Mouse (Mus musculus) embryonic facial prominence, embryonic 15.5 days (tissue): ENCODE measurements at regions not wholly inside any gene's neighbourhood (a gene's known extent, or its start where the extent isn't known, plus 50 kb on each side); places are given as distances from the start of the nearest gene placed in this dataset.
"Not testable (repeated sequence)": the region's sequence is repeated elsewhere in the genome, so short reads cannot be mapped to it uniquely, and the experiment has no call there.

ENCODE experiments used
- ATAC-seq: fragments of 200-750 bp; cut with Nextera tagmentation; 2 replicates; pipeline ENCODE4 v1.8.0; 2017; ENCODE audit warnings: low read depth, moderate TSS enrichment; ENCODE audit not compliant: insufficient number of reproducible peaks, low FRiP score, low TSS enrichment
- H3K27ac ChIP-seq: fragments of 300-500 bp; sonication (generic); replicated peaks from 2 replicates; pipeline ENCODE4 v1.5.1; 2015; ENCODE audit warnings: mild to moderate bottlenecking, inconsistent platforms
- H3K27me3 ChIP-seq: fragments of 300-500 bp; sonication (generic); 2 replicates; pipeline ENCODE4 v1.6.1; 2015; ENCODE audit warnings: inconsistent platforms
- H3K36me3 ChIP-seq: fragments of 300-500 bp; sonication (generic); 2 replicates; pipeline ENCODE4 v1.6.1; 2015; ENCODE audit warnings: mild to moderate bottlenecking, inconsistent platforms
- H3K4me1 ChIP-seq: fragments of 300-500 bp; sonication (generic); 2 replicates; pipeline ENCODE4 v1.6.1; 2015; ENCODE audit warnings: inconsistent platforms
- H3K4me2 ChIP-seq: fragments of 300-500 bp; sonication (generic); replicated peaks from 2 replicates; pipeline ENCODE4 v1.6.1; 2015; ENCODE audit warnings: mild to moderate bottlenecking, inconsistent platforms
- H3K4me3 ChIP-seq: fragments of 300-500 bp; sonication (generic); replicated peaks from 2 replicates; pipeline ENCODE4 v1.5.1; 2015; ENCODE audit warnings: mild to moderate bottlenecking, inconsistent platforms
- H3K9ac ChIP-seq: fragments of 300-500 bp; sonication (generic); 2 replicates; pipeline ENCODE4 v1.6.1; 2015; ENCODE audit warnings: inconsistent platforms
- H3K9me3 ChIP-seq: fragments of 300-500 bp; sonication (generic); replicated peaks from 2 replicates; pipeline ENCODE4 v1.6.1; 2016; ENCODE audit warnings: inconsistent platforms
- WGBS: fragments of 180-500 bp; shearing (Covaris S2); methylation state at CpG from one replicate; pipeline ENCODE4 v1.1.7; 2015; 5-methylcytosine and 5-hydroxymethylcytosine counted together

DNA sequence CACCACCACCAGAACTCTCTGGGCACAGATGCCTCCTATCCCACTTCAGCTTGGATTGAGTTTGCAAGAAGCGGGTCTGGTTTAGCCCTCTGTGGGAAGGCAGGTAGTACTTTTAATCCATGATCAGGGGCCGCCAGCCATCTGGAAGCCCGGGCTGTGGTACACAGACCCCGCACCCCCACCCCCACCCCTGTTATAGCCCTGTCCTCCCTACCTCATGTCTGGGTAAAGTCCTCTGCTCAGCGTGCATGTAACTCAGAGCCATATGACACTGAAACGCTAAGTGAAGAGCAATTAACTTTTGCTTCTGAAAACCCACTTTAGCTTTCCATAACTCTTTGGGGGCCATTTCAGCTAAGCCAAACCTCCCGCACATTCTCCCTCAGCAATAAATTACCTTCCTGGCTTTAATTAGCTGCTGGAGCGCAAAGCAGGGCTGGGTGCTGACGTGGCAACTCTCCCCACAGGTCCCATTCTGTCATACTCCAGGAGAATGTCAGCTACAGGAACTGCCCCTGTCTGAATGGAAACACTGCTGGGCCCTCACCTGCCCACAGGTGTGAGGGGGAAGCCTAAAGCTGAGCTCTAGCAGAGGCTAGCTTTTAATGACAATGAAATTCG lies 198.1 kb upstream of the Zfp703 start:
- H3K4me1 ChIP-seq = peaks cover 14% of the 10 kb centered on the region; the same call in 1 of the 2 replicates
- 44% methylated on average over 10 of the region's 10 CpGs for WGBS

DNA sequence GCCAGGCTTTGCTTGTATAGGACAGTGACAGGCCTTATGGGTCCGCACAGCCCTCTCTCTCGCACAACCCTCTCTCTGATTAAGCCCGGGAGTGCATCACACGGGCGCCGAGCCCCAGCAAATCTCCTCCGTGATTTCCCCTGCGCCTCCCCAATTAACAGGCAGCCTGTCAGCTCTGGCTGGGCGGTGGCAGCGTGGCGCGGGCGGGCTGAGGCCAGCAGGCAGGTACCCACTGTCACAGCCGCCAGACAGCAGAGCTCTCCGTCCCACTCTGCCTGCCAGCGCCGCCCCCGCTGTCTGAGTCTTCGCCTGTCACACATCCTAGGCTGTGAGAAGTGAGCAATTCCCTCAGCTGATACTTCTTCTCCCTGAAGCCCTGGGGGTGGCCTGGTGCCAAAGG lies 196.6 kb upstream of the Zfp703 start:
- no peaks in the 10 kb centered on the region for H3K9me3 ChIP-seq
- WGBS = 25% methylated on average over 19 of the region's 19 CpGs
- peaks cover 14% of the 10 kb centered on the region; the same call in 1 of the 2 replicates for H3K4me1 ChIP-seq
- H3K4me3 ChIP-seq = 0 out of 2 replicates have a peak overlapping the region, but pooled peaks have one; percentile 16
- H3K27ac ChIP-seq = no peak overlapping the region
- no peak overlapping the region for H3K9ac ChIP-seq
- peaks cover 18% of the 10 kb centered on the region for H3K27me3 ChIP-seq
- H3K4me2 ChIP-seq = peak overlapping the region; percentile 42
- H3K36me3 ChIP-seq = no peaks in the 10 kb centered on the region
- no peak for ATAC-seq

More for the DNA sequence above, 198.1 kb upstream of the Zfp703 start:
- Histone ChIP-seq H3K9ac (no peak overlapping the region), H3K27me3 (peaks cover 18% of the 10 kb centered on the region), H3K27ac (no peak overlapping the region), H3K36me3 (no peaks in the 10 kb centered on the region), H3K9me3 (no peaks in the 10 kb centered on the region), H3K4me2 (no peak overlapping the region), H3K4me3 (no peak overlapping the region)
- ATAC-seq = no peak

DNA sequence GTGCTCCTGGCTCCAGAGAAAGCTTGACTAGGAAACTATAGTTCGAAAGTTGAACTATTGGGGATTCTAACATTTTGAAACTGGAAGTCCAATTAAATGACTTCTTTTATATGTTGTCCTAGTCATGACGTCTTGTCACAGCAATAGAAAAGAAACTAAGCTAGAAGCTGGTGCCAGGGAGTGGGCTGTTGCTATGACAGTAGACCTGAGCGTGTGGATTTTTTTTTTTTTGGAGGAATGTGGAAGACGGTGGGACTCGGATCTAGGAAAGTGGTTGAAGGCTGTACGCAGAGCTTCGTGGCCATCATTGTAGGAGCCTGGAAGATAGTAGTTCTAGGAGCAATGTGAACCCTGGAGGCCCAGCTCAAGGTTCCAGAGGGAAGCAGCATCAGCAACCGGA lies 194.2 kb upstream of the Zfp703 start:
- 92% methylated on average over 8 of the region's 8 CpGs for WGBS

DNA sequence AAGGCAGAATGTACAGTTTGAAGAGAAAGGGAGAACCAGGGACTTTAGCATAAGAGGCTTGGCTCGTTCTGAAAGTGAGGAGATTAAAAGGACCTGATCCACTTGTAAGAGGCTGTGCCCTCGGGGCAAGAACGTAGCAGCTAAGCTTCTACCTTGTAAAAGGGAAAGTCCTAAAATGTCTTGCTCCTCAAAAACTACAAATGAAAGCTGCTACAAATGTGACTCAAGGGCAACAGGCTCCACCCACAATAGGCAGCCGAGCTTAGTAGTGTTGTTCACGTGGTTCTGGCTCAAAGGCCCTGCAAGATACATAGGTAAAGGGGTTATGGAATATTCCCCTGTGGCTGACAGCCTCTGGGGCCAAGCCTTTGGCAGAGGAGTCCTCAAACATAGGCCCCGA lies 192.7 kb upstream of the Zfp703 start:
- Histone ChIP-seq H3K9ac (no peak overlapping the region), H3K4me1 (0 out of 2 replicates have a peak, but pooled peaks cover 8% of the 10 kb centered on the region), H3K4me2 (no peak overlapping the region), H3K27me3 (peaks cover 11% of the 10 kb centered on the region), H3K27ac (no peak overlapping the region), H3K9me3 (no peaks in the 10 kb centered on the region), H3K4me3 (no peak overlapping the region), H3K36me3 (no peaks in the 10 kb centered on the region)
- 42% methylated on average over 6 of the region's 6 CpGs for WGBS
- ATAC-seq = no peak

More for the DNA sequence above, 194.2 kb upstream of the Zfp703 start:
- peaks cover 14% of the 10 kb centered on the region; the same call in 1 of the 2 replicates for H3K4me1 ChIP-seq
- H3K27me3 ChIP-seq = peaks cover 13% of the 10 kb centered on the region
- H3K4me3 ChIP-seq, H3K27ac ChIP-seq, H3K36me3 ChIP-seq, H3K4me2 ChIP-seq, H3K9me3 ChIP-seq, ATAC-seq, H3K9ac ChIP-seq: not testable (repeated sequence)

DNA sequence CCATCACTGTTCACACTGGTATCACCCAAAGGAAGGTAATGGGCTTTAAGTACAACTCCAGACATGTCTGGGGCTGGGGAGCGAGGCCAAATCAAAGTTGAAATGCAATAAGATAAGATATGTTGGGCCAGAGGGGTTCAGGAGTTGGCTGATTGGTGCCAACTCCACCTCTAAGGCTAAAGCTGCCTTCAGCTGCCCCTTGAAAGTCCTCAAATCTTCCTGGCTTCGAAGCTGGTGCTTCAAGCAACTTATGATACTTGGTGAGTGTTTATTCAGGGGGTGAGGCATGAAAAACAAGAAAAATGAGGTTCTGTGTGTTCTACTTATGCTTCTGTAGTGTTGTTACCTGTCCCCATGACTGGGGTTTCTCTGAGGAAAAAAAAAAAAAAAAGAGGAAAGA lies 185.3 kb upstream of the Zfp703 start:
- Histone ChIP-seq H3K9me3 (no peaks in the 10 kb centered on the region), H3K4me2 (no peak overlapping the region), H3K9ac (no peak overlapping the region), H3K4me1 (no peaks in the 10 kb centered on the region), H3K36me3 (no peaks in the 10 kb centered on the region), H3K4me3 (no peak overlapping the region), H3K27me3 (no peaks in the 10 kb centered on the region), H3K27ac (no peak overlapping the region)
- ATAC-seq = no peak
- WGBS = 75% methylated on average over 2 of the region's 2 CpGs

DNA sequence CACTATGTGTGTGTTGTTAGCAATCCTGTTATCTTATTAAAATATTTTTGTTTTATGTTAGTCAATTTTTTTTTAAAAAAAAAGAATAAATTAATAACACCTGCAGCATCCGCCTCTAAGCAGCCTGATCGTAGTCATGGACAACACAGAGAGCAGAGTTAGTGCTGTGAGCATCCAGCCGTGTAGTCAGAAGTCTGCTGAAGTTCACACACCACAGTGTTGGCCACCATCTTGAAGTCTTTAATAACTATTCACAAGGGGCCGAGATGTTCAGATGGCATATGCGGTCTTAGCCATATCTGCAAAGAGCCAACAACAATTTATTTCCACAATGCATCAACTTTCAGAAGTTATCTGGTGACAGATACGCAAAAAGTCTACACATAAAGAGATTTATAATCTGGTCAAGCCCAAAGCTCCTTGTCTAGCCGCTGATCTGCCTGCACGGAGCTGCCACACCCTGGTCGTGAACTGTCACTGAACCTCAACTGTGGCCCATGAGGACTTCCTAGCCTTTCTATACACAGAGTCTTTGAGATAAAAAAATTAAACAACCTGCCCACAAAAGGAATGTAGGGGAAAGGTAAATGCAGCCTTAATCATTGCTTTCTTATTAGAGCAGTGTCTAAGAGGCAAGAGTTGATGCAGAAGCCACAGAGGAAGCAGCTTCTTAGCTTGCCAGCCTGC lies 183.4 kb upstream of the Zfp703 start:
- Histone ChIP-seq H3K9me3 (no peaks in the 10 kb centered on the region), H3K4me3 (no peak overlapping the region), H3K27me3 (no peaks in the 10 kb centered on the region), H3K36me3 (no peaks in the 10 kb centered on the region), H3K27ac (no peak overlapping the region), H3K4me2 (no peak overlapping the region), H3K4me1 (no peaks in the 10 kb centered on the region), H3K9ac (no peak overlapping the region)
- ATAC-seq = no peak
- 78% methylated on average over 9 of the region's 9 CpGs for WGBS

DNA sequence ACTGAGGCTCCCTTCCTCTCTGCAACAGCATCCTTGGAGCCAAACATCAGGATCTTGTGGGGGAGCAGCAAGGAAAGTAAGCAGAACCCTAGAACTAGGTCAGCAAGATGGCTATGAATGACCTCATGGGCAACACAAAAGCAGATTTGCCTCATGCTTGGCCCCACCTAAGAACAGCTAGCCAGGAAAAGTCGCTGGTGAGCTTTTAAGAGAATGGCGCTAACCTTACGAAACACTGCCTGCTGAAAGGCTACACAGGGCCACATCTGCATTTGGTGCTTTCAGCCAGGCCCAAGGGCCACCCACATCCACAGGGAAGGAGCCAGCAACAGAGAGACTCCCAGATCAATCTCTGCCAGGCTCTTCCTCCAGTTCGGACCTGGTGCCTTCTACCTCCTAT lies 182.7 kb upstream of the Zfp703 start:
- Histone ChIP-seq H3K27ac (no peak overlapping the region), H3K9me3 (no peaks in the 10 kb centered on the region), H3K4me3 (no peak overlapping the region), H3K36me3 (no peaks in the 10 kb centered on the region), H3K4me1 (no peaks in the 10 kb centered on the region), H3K9ac (no peak overlapping the region), H3K4me2 (no peak overlapping the region), H3K27me3 (no peaks in the 10 kb centered on the region)
- ATAC-seq = no peak
- 86% methylated on average over 4 of the region's 4 CpGs for WGBS

DNA sequence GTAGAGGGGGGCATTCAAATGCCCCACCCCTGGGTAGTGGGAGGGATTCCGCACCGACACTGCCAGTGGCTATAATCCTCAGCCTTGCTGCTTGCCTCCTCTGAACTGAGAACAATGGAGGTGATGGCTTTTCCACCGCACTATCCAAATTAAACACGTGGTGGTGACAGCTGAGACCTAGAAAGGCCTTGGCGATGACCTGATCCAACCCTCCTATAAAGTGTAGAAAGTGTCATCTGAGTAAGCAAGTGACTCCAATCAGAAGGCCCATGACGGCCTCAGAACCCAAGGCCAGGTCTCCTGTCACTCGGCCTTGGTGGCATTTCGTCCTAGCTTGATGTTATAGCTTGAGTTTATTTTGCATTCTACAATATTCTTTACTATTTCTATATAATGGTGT lies 181.5 kb upstream of the Zfp703 start:
- Histone ChIP-seq H3K4me1 (no peaks in the 10 kb centered on the region), H3K4me2 (no peak overlapping the region), H3K27ac (no peak overlapping the region), H3K9me3 (no peaks in the 10 kb centered on the region), H3K27me3 (no peaks in the 10 kb centered on the region), H3K4me3 (no peak overlapping the region), H3K36me3 (no peaks in the 10 kb centered on the region), H3K9ac (no peak overlapping the region)
- no peak for ATAC-seq
- WGBS = 81% methylated on average over 8 of the region's 8 CpGs

DNA sequence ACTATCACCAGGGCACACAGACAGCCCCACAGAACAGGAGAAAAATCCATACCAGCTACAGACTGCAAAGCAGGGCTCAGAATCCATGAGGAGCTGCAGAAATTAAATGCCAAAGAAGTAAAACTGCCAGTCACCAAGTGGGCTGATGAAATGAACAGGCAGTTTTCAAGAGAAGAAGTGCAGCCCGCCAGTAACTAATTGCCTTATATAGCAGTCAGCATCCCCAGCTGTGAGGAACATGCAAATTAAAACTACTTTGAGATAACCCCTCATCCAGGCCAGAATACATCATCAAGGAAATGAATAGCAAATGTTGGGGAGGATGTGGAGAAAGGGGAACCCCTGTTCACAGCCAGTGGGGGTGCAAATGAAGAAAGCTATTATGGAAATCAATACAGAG lies 177.3 kb upstream of the Zfp703 start:
- Histone ChIP-seq H3K27ac (no peak overlapping the region), H3K4me1 (peaks cover 10% of the 10 kb centered on the region), H3K9ac (no peak overlapping the region), H3K36me3 (no peaks in the 10 kb centered on the region), H3K27me3 (peaks cover 12% of the 10 kb centered on the region), H3K9me3 (no peaks in the 10 kb centered on the region), H3K4me2 (no peak overlapping the region), H3K4me3 (no peak overlapping the region)
- WGBS = 65% methylated on average over 1 of the region's 1 CpGs
- ATAC-seq = no peak

DNA sequence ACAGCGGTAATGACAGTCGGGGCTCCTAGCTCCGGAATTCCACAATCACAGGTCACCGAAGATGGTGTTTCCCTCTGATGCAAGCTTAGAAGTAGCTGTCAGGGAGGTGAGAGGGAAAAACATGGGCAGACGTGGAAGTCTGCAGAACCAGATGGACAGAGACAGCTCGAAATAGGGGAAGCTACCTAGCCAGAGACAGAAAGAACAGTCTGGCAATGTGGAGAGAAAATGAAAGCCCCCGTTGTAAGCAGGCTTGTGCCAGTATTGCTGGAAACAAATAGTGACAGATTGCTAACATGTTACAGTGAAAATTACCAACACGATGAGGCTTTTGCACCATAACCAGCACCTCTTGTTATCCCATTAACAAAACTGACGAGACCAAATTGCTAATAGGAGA lies 173.0 kb upstream of the Zfp703 start:
- Histone ChIP-seq H3K9ac (no peak overlapping the region), H3K4me2 (no peak overlapping the region), H3K4me1 (peaks cover 49% of the 10 kb centered on the region), H3K36me3 (no peaks in the 10 kb centered on the region), H3K4me3 (no peak overlapping the region), H3K27me3 (peaks cover 12% of the 10 kb centered on the region), H3K27ac (no peak overlapping the region), H3K9me3 (no peaks in the 10 kb centered on the region)
- WGBS = 46% methylated on average over 9 of the region's 9 CpGs
- ATAC-seq = no peak

DNA sequence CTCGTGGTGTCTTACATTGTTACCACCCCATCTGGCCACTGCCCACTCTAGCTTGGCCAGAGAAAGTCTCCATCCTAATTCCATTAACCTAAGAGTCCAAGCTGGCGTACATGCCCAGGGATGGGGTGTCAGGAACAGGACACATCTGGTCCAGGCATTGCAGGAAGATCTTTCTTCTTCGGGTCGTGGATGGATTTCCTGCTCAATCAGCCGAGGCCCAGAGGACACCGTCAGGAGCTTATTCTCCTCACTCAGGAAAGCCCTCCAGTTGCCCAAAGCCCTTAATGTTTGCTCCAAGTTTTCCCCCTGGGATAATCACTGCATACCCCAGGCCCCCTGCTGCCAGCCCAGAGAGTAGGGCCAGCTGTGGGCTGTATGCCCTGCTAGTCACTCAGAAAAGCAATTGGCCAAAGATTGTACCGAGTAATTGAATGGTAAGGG lies 172.2 kb upstream of the Zfp703 start:
- no peak overlapping the region for H3K9ac ChIP-seq
- 15% methylated on average over 7 of the region's 7 CpGs for WGBS
- peak overlapping the region; percentile 22 for H3K4me2 ChIP-seq
- no peaks in the 10 kb centered on the region for H3K36me3 ChIP-seq
- peaks cover 58% of the 10 kb centered on the region for H3K4me1 ChIP-seq
- no peaks in the 10 kb centered on the region for H3K9me3 ChIP-seq
- no peak overlapping the region for H3K4me3 ChIP-seq
- peak overlapping the region; percentile 78 for H3K27ac ChIP-seq
- ATAC-seq = peak; percentile 56; the same call in 1 of the 2 replicates
- H3K27me3 ChIP-seq = peaks cover 12% of the 10 kb centered on the region
